Mouse (Mus musculus) ovary, postnatal 14 days (tissue): ENCODE results near the gene Pde4b.

Experiments
- DNase-seq: peaks from one replicate; pipeline ENCODE4 v3.0.0; 2022; ENCODE audit warnings: low spot score

Pde4b gene

GRCm38 (mm10) chr4:102290052-102290734, 202.8 kb downstream of the Pde4b start:
- DNase-seq = no peak

GRCm38 (mm10) chr4:102297558-102297957, 210.2 kb downstream of the Pde4b start:
- no peak for DNase-seq

- no peak for DNase-seq
Observed at GRCm38 (mm10) chr4:102302568-102302967, 215.2 kb downstream of the Pde4b start.

GRCm38 (mm10) chr4:102307661-102308297, 220.4 kb downstream of the Pde4b start:
- no peak for DNase-seq

- DNase-seq = no peak
Observed at GRCm38 (mm10) chr4:102310630-102311029, 223.3 kb downstream of the Pde4b start.

GRCm38 (mm10) chr4:102316011-102316410, 228.7 kb downstream of the Pde4b start:
- no peak for DNase-seq

- DNase-seq = no peak
Observed at GRCm38 (mm10) chr4:102316699-102317285, 229.4 kb downstream of the Pde4b start.

- no peak for DNase-seq
Observed at GRCm38 (mm10) chr4:102318596-102318995, 231.3 kb downstream of the Pde4b start.

- no peak for DNase-seq
Observed at GRCm38 (mm10) chr4:102321340-102321739, 234.0 kb downstream of the Pde4b start.

GRCm38 (mm10) chr4:102332386-102332785, 245.0 kb downstream of the Pde4b start:
- no peak for DNase-seq

GRCm38 (mm10) chr4:102332885-102333284, 245.5 kb downstream of the Pde4b start:
- no peak for DNase-seq

- no peak for DNase-seq
Observed at GRCm38 (mm10) chr4:102346911-102347492, 259.7 kb downstream of the Pde4b start.

GRCm38 (mm10) chr4:102351476-102352475, 264.4 kb downstream of the Pde4b start:
- no peak for DNase-seq

GRCm38 (mm10) chr4:102353641-102354403, 266.5 kb downstream of the Pde4b start:
- DNase-seq = no peak

- no peak for DNase-seq
Observed at GRCm38 (mm10) chr4:102368105-102368735, 280.9 kb downstream of the Pde4b start.

GRCm38 (mm10) chr4:102374614-102375013, 287.3 kb downstream of the Pde4b start:
- DNase-seq = no peak

GRCm38 (mm10) chr4:102382763-102383505, 295.6 kb downstream of the Pde4b start:
- DNase-seq = no peak

- DNase-seq = no peak
Observed at GRCm38 (mm10) chr4:102393605-102394004, 306.3 kb downstream of the Pde4b start.

GRCm38 (mm10) chr4:102397334-102397733, 310.0 kb downstream of the Pde4b start:
- DNase-seq = no peak

GRCm38 (mm10) chr4:102398512-102398911, 311.2 kb downstream of the Pde4b start:
- DNase-seq = no peak
